Mouse (Mus musculus): Measurements from ENCODE around the gene Clpb.
A peak's percentile ranks its signal among the peaks of the same experiment; 100 is the strongest.
"Not testable (repeated sequence)": the region's sequence is repeated elsewhere in the genome, so short reads cannot be mapped to it uniquely, and the experiment has no call there.

Clpb gene

DNA sequence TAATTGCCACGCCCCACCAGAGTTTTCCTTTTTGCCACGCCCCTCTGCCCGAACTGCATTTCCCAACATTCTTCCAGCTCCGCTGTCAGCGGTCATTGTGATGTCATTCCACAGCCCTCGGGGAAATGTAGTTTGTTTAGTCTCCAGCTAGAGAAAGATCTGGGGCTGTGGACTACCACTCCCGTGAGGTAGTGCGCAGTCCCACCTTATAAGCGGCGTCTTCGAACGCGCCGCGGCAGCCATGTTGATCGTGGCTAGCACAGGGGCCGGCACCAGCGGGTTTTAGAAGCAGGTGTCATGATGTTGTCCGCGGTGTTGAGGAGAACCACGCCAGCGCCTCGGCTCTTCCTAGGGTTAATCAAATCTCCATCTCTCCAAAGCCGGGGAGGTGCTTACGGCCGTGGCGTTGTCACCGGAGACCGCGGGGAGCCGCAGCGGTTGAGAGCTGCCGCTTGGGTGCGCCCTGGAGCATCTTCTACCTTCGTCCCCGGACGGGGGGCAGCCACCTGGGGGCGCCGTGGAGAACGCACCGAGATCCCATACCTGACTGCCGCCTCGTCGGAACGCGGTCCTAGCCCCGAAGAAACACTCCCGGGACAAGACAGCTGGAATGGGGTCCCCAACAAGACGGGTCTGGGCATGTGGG lies at the start of gene Clpb:
Gene Clpb, plus strand, starts transcription at position 120 of the 646 bp plus-strand sequence.
- peak; percentile 96 for DNase-seq

DNA sequence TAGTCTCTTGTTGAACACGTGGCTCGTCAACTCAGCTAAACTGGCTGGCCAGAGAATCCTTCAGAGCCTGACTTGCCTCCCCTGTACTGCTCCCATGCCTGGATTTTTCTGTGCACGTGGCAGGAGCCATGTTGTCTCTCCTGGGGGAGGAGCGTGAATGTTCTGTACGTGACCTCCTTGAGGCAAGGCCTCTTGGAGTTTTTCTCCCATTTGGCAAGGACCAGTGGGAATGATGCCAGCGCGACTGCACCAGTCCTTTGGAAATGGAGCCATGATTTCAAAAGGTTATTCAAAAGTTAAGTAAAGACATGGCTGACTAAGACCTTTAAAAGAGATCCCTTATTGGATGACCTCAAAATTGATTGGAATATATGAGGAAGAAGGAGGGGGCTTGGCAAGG lies 48.0 kb upstream of the Clpb start:
- DNase-seq, result no peak

DNA sequence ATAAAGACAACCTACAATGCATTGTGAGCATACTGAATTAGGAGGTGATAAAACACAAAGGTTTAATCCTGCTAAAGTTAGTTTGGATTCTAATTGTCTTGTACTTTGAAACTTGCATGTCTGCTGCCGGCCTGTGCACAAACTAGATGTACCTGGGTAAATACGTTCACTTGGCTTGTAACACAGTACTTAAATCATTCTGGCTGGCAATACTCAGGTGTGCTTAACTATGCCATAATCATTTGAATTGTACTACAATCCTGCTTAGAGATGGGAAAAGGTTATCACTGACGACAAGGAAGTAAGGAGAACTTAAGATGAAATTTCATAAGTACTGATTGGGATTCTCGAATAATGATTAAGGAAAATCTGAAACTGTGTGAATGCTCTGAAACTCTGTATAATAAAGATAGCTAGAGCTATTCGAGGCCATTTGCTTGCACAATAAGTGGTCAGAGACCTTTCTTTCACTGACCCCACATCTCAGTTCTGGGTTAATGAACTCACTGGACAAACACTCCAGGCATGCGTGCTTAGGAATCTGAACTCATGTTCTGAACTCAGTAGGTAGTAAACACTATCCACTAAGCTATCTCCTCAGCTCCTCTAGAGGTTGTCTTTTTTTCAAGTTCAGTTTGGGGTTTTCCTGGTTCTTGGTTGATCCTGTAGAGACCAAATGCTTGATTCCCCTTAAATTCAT lies 47.1 kb upstream of the Clpb start:
- no peak for DNase-seq

DNA sequence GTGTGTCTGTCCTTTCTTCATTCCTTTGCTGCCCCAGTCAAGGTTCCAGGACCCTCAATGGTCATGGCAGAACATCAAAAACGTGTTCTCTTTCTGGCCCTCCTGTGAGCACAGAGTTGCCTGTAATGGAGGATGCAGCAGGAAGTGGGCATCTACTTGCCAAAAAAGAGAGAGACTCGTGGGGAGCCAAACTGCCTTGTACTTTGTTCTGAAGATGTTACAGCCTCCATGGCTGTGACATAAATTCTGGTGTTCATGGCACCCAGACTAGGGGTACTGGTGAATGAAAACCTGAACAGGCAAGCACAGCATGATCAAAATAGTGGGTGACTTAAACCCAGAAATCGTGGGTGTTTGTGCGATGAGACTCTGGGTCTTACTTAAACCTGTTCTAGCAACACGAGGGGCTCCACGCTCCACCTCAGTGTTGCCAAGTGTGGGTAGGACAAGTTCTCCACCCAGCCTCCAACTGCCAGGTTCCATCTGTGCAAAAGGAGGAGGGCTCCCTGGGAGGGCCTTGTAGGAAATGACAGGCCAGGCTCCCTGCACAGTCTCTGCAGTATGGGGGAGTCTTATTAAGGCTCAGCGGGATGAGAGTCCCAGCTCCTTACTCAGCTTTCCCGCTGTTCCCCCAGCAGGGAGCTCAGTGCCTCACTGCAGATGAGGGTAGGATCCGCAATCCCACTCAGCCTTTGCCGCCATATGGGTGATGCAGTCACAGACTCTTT lies 45.8 kb upstream of the Clpb start:
- no peak for DNase-seq

DNA sequence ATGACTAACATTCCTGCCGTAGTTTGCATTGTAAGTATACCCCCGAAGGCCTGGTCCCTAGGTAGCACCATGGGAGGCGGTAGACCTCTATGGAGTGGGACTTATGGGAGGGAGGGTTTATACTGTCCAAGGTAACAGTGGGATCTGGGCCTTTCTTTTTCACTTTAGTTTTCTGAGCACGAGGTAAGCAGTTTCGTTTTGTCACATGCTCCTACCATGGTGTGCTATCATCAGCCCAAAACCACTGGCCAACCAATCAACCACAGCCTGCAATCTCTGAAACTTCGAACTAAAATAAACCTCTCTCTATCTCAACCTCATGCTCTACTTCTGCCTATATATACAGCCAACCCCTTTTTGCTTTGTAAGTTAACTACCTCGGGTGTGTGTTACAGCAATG lies 45.2 kb upstream of the Clpb start:
- DNase-seq, result no peak

DNA sequence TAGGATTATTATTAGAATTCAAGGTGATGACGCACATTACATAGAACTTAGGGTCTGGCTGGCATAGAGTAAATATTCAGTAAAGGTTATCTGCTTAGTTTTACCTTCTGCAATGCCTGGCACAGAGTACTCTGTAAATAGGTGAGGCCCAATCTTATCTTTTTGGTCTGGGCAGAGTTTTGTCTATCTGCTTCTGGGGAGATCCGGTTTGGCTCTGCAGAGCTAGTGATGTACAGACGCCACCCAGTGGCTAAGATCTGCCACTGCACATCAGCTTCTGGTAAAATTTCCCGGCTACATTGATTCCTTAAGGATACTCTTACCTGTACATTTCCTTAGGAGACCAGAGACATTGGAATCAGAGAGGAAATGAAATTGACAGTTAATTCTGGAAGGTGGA lies 43.1 kb upstream of the Clpb start:
- peak; percentile 5 for DNase-seq

DNA sequence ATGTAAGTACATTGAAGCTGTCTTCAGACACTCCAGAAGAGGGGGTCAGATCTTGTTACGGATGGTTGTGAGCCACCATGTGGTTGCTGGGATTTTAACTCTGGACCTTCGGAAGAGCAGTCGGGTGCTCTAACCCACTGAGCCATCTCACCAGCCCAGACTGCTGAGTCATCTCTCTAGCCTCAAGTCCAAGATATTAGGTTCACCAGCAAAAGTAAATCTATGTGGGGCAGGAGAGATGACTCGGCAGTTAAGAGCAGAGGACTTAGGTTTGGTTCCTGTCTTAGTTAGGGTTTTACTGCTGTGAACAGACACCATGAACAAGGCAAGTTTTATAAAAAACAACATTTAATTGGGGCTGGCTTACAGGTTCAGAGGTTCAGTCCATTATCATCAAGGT lies 41.6 kb upstream of the Clpb start:
- not testable (repeated sequence) for DNase-seq

DNA sequence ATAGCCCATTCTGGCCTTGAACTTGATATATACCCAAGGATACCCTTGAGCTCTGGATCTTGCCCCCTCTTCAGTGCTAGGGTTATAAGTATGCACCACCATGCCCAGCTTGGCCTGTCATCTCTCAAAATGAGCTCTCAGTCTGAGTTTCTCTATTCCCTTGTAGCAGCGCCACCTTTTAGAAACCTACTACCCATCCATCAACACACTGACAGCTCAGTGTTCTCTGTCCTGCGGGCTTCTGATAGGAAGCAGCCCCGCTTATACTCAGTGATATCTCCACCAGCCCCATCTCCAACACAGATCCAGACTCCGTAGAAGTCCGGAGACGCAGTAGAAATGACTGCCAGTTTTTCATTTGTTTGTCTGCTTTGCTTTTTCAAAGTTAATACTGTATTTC lies 39.1 kb upstream of the Clpb start:
- no peak for DNase-seq

DNA sequence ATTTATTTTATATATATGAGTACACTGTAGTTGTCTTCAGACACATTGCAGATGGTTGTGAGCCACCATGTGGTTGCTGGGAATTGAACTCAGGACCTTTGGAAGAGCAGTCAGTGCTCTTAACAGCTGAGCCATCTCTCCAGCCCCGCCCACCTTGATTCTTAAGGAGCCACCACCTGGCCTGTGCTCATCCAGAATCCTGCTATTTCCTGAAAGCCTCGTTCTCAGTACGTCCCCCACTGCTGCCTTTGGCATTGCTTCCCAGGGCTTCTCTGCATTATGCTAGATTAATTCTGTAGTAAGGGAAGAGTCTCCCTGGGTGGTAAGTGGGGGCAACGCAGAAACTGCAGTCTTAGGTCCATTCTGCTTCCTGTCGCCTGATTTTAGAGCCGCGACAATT lies 36.3 kb upstream of the Clpb start:
- not testable (repeated sequence) for DNase-seq

DNA sequence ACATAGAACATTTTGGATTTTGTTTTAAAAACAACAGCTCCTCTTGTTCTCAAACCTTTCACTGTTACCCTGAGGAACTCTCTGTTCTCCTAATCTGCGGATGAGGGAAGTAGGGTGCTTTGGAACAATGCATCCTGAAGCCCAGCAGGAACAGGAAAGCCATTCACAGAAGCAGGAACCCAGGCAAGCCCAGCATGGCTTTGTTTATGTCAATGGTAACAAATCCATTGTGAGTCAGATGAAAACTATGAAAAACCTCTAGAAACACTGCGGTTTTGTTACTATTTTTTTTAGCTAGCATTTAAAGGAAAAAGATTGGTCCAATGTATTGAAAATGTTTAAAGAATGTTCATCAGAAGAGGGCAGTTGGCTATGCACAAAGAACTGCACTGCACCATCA lies 35.0 kb upstream of the Clpb start:
- DNase-seq, result no peak

DNA sequence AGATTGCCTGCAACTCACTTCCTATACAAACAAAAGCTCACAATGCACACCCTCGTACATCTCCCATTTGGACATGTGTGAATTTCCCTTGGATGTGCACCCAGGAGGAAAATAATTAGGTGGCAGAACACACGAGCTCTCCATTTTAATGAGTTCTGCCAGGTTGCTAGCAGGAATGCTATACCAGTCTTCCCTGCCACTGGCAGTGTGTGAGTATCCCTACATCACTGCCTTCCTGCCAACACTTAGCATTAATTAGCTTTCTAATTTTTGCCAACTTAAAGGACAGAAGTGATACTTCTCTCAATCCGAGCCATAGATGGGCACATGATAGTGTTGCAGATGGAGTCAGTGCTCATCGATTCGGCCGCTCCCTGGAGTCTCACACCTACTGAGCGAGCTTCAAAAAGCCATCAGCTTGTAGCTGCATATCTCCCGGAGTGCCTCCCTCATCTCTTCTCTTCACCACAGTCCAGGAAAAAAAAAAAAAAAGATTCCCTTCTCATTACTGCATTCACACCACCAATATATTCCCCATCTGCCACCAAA lies 29.7 kb upstream of the Clpb start:
- DNase-seq, result no peak

DNA sequence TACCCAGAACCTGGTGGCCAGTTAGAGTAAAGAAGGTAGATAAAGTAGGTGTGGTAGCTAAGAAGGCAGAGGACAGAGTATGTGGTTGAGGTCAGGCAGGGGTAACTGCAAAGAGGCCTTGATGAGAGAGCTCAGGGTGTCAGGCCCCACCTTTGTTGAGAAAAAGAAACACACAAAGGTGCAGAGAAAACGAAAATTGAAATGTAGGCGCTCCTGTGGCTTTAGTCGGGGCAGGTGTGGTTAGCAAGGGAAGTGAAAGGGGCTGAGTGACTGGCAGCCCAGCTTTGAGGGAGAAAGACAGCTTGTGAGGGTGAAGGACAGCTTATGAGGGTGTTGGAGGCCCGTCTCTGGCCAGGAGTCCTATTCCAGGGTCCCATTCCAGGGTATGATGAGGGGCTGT lies 28.9 kb upstream of the Clpb start:
- DNase-seq, result no peak

DNA sequence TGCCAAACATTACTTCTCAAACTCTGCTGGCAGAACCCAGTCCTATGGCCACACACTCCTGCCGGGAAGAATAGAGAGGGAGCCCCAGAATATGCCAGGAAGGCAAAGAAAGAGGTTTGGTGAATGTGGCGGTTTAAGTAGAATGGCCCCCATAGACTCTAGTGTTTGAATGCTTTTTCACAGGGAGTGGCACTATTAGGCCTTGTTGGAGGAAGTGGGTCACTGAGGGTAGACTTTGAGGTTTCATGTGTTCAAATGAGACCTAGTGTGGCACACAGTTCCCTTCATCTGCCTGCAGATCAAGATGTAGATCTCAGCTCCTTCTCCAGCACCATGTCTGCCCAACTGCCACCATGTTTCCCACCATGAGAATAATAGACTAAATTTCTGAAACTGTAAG lies 27.4 kb upstream of the Clpb start:
- DNase-seq, result no peak

DNA sequence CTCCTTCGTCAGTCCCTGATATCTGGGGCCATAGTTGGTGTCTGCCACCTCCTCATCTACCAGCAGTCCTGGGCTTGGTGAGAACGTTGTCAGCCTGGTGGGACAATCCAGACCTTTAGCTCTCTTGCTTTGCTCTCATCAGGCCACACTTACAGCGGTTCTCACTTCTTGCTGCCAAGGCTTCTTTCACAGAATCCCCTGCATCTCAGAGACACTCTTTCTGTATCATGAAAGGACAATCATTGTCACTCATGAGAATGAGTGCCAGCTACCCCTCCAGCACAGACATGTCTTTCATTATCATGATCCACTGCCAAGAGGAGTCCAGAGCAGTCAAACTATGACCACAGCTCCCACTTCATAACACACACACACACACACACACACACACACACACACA lies 19.6 kb upstream of the Clpb start:
- no peak for DNase-seq

DNA sequence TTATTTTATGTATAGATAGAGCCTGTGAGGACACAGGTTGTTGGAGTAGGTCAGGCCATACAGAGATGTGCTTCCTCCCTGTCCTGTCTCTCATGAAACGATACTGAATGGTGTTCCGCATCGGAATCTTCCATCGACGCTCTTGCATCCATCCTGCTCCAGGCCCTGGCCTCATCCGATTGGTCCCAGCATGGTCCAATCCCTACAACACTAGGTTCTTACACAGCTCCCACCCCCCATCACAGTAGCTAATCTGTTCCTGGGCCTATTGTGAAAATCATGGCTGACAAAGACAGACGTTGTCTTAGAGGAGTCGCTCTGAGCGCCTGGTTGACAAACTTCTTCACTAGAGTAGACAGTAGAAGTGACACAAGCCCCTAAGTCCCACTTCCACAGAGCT lies 13.7 kb upstream of the Clpb start:
- no peak for DNase-seq

DNA sequence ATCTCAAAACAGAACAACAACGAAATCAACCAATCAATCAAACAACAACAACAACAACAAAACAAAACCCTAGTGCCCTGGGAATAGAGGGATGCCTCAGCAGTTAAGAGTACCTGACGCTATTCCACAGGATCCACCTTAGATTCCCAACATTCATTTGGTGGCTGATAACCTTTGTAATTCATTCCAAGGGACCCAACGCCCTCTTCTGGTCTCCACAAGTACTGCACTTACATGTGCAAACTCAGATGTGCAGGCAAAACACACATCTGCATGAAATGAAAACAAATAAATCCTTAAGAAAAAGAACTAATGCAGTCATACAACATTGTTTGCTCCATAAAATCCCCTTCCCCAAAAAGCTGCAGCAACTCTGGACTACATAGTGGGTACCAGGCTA lies 12.9 kb upstream of the Clpb start:
- no peak for DNase-seq

DNA sequence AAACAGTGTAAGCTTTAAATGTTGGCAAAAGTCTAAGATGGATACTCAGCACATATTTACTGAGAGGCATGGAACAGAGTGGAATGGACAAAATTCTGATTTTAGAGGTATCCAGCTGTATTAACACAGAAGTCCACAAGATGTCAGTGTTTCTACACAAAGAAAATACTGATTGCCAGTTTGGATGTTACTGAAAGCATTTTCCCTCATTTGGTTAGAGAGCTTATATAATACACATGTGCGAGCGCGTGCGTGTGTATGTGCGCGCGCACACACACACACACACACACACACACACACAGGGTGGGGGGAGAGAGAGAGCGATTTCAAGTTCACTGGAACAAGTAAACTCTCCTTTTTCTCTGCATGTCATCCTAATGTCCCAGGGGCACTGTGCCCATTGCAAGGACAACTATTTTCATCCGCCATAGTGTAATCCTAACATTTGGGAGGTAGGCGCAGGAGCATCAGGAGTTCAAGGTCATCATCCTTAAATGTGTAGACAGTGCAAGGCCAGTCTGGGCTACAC lies 9.7 kb upstream of the Clpb start:
- DNase-seq, result peak; percentile 74

DNA sequence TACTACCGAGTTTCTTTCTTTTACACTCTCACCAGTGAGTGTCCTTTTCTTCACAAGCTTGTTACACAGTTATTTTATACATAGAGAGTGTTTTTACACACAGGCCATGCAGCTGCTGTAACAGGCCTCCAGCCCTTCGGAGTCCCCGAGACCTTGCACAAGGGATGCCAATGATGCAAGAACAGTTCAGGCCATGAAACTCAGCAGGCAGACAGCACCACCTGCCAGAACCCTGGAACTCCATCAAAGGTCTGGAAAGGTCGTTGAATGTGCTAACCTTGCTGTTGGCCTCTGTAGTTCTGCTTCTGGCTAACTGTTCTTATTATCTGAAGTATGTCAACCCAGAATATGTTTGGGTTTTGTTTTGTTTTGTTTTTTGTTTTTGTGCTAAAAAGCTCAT lies 8.5 kb upstream of the Clpb start:
- no peak for DNase-seq

DNA sequence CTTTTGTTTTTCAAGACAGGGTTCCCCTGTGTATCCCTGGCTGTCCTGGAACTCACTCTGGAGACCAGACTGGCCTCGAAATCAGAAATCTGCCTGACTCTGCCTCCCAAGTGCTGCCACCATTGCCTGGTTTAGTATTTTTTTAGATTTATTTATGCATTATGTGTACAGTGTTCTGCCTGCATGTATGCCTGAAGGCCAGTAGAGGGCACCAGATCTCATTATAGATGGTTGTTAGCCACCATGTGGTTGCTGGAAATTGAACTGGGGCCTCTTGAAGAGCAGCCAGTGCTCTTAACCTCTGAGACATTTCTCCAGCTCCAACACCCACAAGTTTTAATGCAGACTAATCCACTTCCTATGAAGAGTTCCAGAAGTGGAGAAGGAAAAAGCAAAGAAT lies 1.4 kb upstream of the Clpb start:
- DNase-seq, result no peak

DNA sequence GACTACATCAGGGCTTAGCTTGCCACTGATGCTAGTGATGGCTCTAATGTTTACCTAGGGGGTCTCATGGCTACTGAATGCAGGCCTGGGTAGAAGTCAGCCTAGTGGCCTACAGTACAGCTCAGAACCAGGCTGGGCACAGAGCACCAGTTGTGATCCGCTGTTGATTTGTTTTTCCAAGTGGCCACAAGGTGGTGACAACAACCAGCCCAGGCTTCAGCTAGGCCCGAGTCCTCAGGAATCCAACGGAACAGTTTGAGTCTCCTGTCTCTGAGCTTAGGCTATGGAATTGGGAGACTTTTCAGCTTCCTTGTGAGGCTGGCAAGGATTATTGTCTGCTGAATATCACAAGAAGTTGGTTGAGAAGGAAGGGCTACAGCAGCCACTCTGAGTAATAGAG lies 3.1 kb downstream of the Clpb start:
- DNase-seq, result peak; percentile 59

DNA sequence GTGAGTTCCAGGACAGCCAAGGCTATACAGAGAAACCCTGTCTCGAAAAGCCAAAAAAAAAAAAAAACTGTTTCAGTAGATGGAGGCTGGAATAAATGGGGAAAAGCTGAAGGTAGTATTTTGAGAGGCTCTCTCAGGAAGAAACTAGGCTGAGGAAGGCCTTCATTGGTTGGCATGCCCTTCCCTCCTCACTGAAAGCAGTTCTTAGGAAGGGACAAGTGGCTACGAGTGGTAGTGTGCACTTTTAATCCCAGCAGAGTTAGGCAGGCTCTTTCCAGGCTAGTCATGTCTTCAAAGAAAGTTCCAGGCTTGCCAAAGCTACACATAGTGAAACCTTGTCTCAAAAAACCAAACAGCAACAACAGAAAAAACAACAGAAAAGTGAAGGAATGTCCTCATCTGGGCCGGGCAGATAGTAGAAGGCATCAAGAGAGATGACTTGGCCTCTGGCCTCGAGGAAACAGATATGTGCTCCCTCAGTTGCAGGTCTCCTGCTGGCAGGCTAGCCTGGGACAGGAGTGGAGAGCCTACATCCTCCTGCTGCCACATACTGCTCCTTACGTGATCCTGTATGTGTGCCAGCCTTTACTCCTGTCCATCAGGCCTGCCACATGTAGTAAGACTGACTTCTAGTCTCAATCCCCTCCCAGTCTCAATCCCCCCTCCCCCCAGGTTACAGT lies 8.3 kb downstream of the Clpb start:
- no peak for DNase-seq

DNA sequence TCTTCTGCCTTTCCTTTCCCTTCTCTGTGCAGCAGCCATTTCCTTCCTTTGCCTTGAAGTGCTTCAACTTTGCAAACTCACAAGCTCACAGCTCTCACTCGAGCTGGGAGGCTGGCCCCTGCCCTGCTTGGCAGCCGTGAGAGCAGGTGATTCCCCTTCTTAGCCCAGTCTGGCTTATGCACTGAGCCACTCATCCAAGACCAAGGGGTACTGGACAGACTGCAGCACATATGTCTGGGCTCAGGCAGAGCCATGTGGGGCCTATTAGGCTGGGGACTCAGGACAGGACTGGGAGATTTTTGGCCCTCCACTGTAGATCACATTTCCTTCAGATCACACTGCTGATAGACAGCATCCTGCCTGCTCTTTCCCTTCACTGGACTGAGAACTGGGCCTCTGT lies 10.1 kb downstream of the Clpb start:
- DNase-seq, result peak; percentile 59
